Mouse (Mus musculus): Measurements from ENCODE around the gene Prr11.

GRCm38 (mm10) chr11:87126824-87127816, 18.6 kb upstream of the Prr11 start, which contains the start of gene Trim37:
- TF ChIP-seq CTCF (IDR thresholded peaks at IDR 0.05; ENCODE audit: low read depth, low read length) (no peak), POLR2A (IDR thresholded peaks at IDR 0.05; ENCODE audit: borderline replicate concordance, low read depth, low read length) (no peak)

Data from bone marrow macrophage, adult 2 months (primary cell).